Mouse (Mus musculus): ENCODE measurements around the gene Wdr53. TPM values are rescaled to one million over a fixed set of nuclear protein-coding genes. Genes with fewer than 3 reads are reported as not detected.
A peak's percentile ranks its signal among the peaks of the same experiment; 100 is the strongest.
"Not testable (repeated sequence)": the region's sequence is repeated elsewhere in the genome, so short reads cannot be mapped to it uniquely, and the experiment has no call there.

Gene Wdr53
- total RNA-seq, 2 experiments from 2014 or later: 11.8 to 12.6 TPM

DNA sequence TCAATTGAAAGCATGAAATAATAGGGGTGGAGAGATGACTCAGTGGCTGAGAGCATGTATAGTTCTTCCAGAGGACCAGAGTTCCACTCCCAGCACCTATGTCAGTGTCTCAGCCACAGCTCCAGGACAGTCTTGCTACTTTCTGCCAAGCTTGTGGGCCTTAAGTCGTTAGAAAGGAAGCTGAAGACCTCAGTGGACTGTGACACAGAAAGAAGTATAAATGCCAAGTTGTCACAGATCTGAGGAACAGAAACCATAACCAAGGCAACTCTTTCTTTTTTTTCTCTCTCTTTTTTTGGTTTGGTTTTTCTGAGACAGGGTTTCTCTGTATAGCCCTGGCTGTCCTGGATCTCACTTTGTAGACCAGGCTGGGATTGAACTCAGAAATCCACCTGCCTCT lies 28.8 kb downstream of the Wdr53 start:
- intact Hi-C loops (cut with DNase I): loop anchor here (2.0 kb wide), 1 partner anchor 57 kb away; the partner anchor contains the start of gene Ubxn7
- no peak for DNase-seq (ENCODE audit: low spot score in 2 of 2)

DNA sequence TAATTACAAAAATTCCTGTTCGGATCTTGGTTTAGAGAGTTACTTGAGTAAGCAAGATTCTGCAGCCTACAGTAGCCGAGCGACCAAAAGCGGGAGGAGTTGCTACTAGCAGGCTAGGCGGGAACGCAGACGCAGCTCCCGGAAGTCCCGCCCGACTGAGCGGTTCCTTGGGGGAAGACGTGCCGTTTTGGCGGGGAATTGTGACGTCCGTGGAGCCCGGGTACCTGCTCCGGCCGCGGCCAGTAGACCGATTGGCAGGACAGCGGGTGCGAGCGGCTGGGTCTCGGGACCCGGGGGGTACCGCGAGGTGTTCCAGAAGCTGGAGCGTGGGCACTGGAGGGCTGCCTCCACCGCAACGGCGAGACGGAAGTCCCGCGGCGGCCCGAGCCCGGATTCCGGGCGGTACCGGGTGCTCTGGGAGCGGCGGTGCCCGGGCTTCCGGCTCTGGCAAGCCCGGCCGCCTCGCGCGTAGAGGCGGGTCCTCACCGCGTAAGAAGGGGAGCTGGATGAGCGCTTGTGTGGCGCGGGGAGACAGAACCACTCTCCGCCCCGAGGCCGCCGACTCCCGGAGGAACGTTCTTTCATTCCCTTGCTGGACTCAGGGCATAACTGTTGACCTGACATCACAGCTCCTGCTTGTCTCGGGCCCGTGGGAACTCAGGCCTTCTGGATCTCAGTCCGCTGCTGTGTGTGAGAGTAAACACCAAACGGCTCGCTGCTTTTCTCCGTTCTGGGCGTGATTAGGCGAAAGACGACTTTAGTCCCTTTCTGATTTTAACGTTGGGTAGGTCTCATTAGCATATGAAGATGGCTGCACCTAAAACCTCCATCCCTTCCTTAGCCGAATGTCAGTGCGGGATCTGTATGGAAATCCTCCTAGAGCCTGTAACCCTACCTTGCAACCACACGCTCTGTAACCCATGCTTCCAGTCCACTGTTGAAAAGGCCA lies 30.6 kb downstream of the Wdr53 start, which contains the start of gene Rnf168:
Gene Rnf168, plus strand, starts transcription at position 152 of the 949 bp plus-strand sequence.
- intact Hi-C loops (cut with DNase I): loop anchor here (1.0 to 2.0 kb wide), 2 partner anchors 30 to 55 kb away; partner anchors contain the start of genes Fbxo45, Ubxn7 and Wdr53
- peak; percentile 91 to 95 for DNase-seq (ENCODE audit: low spot score in 2 of 2)

DNA sequence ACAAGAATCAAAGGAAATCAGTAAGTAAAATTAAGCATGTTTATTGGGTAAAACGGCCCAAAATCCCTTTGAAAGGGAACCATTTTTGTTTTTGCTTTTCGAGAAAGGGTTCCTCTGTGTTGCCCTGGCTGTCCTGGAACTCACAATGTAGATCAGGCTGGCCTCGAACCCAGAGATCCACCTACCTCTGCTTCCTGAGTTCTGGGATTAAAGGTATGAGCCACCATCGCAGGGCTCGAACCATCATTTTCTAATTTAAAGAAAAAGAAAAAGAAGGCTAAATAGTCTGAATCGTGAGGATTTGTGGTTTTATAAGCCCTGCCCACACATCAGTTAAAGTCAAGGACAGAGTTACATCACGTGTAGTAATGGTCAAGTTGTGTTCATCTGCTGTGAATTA lies 31.4 kb downstream of the Wdr53 start:
- no peak for DNase-seq (ENCODE audit: low spot score in 2 of 2)
- intact Hi-C loops (cut with DNase I): no loop called here

DNA sequence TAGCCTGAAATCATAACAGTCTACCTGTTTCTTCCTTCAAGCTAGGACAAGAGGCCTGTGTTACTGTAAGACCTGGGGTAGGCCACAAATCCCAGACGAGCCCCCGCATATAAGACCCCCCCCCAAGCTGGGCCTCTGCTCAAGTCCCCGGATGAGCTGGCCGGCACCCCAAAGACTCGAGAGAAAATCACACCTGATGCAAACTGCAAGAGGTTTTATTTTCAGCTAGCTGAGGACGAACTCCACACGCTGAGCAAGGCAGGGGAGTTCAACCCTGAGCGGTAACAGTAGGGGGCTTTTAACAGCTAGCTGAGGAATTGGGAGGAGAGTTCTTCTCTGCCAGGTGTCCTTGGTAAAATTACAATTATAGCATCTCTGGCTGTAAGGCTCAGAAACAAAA lies 33.2 kb downstream of the Wdr53 start:
- DNase-seq (ENCODE audit: low spot score in 2 of 2): no peak
- intact Hi-C loops (cut with DNase I): no loop called here

DNA sequence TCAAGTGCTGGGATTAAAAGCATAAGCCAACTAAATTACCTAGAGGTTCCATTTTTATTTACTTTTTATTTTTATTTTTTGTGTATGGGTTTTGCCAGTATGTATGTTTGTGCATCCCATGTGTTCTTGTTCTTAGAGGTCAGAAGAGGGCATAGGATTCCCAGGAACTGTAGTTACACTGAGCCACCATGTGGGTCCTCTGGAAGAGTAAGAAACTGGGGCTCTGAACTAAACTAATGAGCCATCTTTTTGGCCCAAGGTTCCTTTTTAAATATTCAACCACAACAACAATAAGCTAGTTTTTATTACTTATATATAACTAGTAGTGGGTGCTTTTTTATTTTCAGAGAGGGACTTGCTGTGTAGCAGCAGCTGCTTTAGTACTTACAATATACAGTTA lies 35.6 kb downstream of the Wdr53 start:
- DNase-seq (ENCODE audit: low spot score in 2 of 2): no peak
- intact Hi-C loops (cut with DNase I): no loop called here

DNA sequence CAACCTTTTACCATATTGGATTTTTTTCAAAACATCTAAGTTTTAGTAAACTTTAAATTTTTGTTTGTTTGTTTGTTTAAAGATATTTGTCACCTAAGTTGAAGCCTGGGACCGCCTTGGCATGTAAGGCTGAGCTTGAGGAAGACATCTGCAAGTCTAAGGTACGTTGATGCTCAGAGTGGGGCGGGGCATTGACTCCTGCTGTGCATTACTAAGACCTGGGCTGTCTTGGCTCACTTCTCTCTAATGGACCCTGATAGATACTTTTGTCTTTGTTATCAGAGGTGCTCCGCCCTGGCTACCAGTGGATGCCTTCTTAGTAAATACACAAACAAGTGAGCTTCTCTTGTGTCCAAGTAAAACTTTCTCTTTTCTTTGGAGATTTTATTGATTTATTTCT lies 44.8 kb downstream of the Wdr53 start:
- intact Hi-C loops (cut with DNase I): loop anchor here (10.0 kb wide), 1 partner anchor 333 kb away; no protein-coding TSS in a partner anchor
- DNase-seq (ENCODE audit: low spot score in 2 of 2): no peak

DNA sequence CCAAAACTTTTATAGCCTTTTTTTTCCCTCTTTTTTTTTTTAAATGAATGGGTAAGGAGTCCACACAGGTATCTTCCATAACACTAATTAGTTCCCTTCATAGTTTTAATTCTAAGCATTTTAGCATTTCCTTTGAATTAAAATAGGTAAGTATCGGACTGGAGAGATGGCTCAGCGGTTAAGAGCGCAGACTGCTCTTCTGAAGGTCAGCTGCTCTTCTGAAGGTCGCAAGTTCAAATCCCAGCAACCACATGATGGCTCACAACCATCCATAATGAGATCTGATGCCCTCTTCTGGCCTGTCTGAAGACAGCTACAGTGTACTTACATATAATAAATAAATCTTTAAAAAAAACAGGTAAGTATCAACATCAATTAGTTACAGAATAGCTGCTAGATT lies 52.6 kb downstream of the Wdr53 start:
- intact Hi-C loops (cut with DNase I): loop anchor here (10.0 kb wide), 1 partner anchor 325 kb away; no protein-coding TSS in a partner anchor

DNA sequence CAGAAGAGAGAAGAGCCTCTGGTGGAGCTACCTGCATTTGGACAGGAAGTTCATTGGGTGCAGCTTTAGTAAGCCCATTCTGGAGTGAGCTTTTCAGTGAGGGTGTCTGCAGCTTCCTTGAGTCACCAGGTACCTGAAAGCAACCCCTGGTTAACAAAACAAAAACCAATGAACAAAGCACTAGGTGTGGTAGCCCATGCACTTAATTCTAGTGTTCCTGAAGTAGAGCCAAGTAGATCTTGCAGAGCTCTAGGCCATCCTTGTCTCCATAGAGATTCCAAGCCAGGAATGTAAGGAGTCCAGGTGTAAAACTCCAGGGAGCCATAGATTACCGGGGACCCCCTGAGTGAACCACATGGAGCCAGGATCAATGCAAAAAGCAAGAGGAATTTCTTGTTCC lies 56.0 kb downstream of the Wdr53 start:
- intact Hi-C loops (cut with DNase I): no loop called here
- DNase-seq (ENCODE audit: low spot score in 2 of 2): no peak

More for the DNA sequence above, 52.6 kb downstream of the Wdr53 start:
- DNase-seq (ENCODE audit: low spot score in 2 of 2): not testable (repeated sequence)

DNA sequence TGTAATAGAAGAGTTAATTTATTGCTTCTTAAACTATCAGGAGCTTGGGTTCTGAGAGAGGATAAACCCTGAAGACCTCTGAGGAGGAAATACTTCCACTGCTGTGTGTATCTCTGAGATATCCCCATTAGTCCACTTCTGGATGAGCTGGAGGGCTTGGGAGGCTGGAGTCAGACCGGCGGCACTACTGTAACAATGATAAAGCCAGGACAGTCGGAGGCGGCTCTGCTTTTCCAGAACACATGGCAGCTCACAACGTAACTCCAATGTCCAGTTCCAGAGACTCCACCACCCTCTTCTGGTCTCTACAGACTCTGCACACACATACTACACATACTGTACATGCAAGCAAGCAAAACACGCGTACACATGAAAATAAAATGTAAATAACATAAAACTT lies 56.9 kb downstream of the Wdr53 start:
- intact Hi-C loops (cut with DNase I): no loop called here
- DNase-seq (ENCODE audit: low spot score in 2 of 2): no peak

Small RNA genes within 50 kb of the gene (microRNA-seq; reads per million reads assigned to microRNA genes)
- gene Mir1946a: 0 reads per million in 2 experiments

Other genes with a start within 250 kb of the Wdr53 start
- 10 to 100 TPM; 45.1 to 46.0 TPM for gene Senp5, start 243.9 kb upstream of the Wdr53 start, total RNA-seq (2021)
- 10 to 100 TPM; 25.6 to 26.0 TPM for gene Pak2, start 167.9 kb upstream of the Wdr53 start, total RNA-seq (2021)
- gene Pigx, start 147.5 kb upstream of the Wdr53 start, total RNA-seq (2021): 10 to 100 TPM; 23.9 to 27.1 TPM
- gene Cep19, start 147.4 kb upstream of the Wdr53 start, total RNA-seq (2021): 10 to 100 TPM; 74.3 to 74.5 TPM
- gene Nrros, start 81.6 kb upstream of the Wdr53 start, total RNA-seq (2021): 1 to 10 TPM; 7.9 to 8.9 TPM
- gene Bex6, start 67.4 kb upstream of the Wdr53 start, total RNA-seq (2021): not detected
- 10 to 100 TPM; 46.8 to 49.6 TPM for gene Fbxo45, start 69 bp upstream of the Wdr53 start, total RNA-seq (2021)
- gene Smco1, start 24.2 kb downstream of the Wdr53 start, total RNA-seq (2021): under 1 TPM in 1 of 2 experiments, not detected in 1; 0.50 TPM
- 10 to 100 TPM; 27.7 TPM for gene Rnf168, start 30.2 kb downstream of the Wdr53 start, total RNA-seq (2021)
- gene Ubxn7, start 85.0 kb downstream of the Wdr53 start, total RNA-seq (2021): 10 to 100 TPM; 46.8 to 50.1 TPM
- under 1 TPM in 1 of 2 experiments, not detected in 1; 0.27 TPM for gene Tm4sf19, start 153.3 kb downstream of the Wdr53 start, total RNA-seq (2021)
- 10 to 100 TPM; 11.2 to 14.1 TPM for gene Tctex1d2, start 172.5 kb downstream of the Wdr53 start, total RNA-seq (2021)
- gene Pcyt1a, start 183.7 kb downstream of the Wdr53 start, total RNA-seq (2021): 10 to 100 TPM; 38.2 to 40.3 TPM
- not detected for gene Slc51a, start 240.7 kb downstream of the Wdr53 start, total RNA-seq (2021)
- not detected for gene Zdhhc19, start 249.0 kb downstream of the Wdr53 start, total RNA-seq (2021)

All from left cerebral cortex, postnatal 25 days (tissue).